ENCODE assay signal across 11 mouse cellular contexts in the genomic region with DNA sequence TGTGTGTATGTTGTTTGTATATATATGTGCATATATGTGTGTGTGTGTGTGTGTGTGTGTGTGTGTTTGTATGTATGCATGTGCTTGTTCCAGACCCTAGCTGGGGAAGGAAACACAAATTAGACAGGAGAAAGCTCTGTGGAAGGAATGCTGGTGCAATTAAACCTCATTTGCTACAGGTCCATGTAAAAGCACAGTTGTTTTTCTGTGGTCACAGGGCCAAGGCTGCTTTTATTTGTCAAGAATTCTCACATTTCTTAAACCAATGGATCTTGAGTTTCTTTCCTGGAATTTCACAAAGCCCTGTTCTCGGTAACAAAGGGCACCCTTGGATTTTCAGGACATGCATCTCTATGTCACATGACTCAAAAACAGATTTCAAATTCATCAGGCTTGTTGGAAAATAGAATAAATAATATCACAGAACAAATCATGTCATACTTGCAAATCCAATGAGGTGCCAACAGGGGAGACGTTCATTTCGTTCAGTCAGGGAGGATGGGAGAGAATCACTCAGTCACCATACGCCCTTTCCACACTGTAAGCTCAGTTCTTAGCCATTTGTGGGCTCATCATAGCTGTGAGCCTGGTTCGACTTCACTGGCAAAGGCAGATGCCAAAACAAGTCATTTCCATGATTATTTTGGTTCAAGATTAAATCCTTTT.
DNase-seq lines count a peak whose midpoint lies in the region; ATAC-seq and TF ChIP-seq lines count a peak whose summit lies in the region.
"Had no signal": no experiment of that assay in that cellular context is flagged by ENCODE, and none has a peak within 500 bp of the region (broad histone marks: within the 10 kb centered on the region; RNA-seq: fewer than 3 reads in every experiment).

No protein-coding gene starts in this region.

- no peak overlapping the region for H3K4me3 ChIP-seq in embryonic facial prominence, embryonic 10.5 days
- no peak overlapping the region for H3K4me3 ChIP-seq in embryonic facial prominence, embryonic 14.5 days (ENCODE audit: low read depth, low read length)
- H3K4me3 ChIP-seq in hindbrain, embryonic 11.5 days (ENCODE audit: low read depth, low read length), result no peak overlapping the region
- H3K4me3 ChIP-seq in midbrain, embryonic 11.5 days (ENCODE audit: low read depth, low read length), result no peak overlapping the region
- no peak overlapping the region for H3K4me3 ChIP-seq in kidney, adult 2 months (ENCODE audit: insufficient read depth, low read depth, low read length)
- H3K4me3 ChIP-seq: heart, embryonic 12.5 days had no signal

- no peaks in the 10 kb centered on the region for H3K36me3 ChIP-seq in embryonic facial prominence, embryonic 10.5 days (replicated peaks)
- H3K36me3 ChIP-seq in embryonic facial prominence, embryonic 14.5 days (ENCODE audit: control insufficient read depth, insufficient read depth, low read length), result no peaks in the 10 kb centered on the region
- H3K36me3 ChIP-seq in hindbrain, embryonic 11.5 days (ENCODE audit: control insufficient read depth, insufficient read depth, low read length), result no peaks in the 10 kb centered on the region
- H3K36me3 ChIP-seq in midbrain, embryonic 11.5 days (ENCODE audit: control insufficient read depth, insufficient read depth, low read length), result no peaks in the 10 kb centered on the region
- H3K36me3 ChIP-seq in kidney, adult 2 months (ENCODE audit: control insufficient read depth, insufficient read depth, low read length), result no peaks in the 10 kb centered on the region
- H3K36me3 ChIP-seq: heart, embryonic 12.5 days had no signal

- no peak for ATAC-seq in embryonic facial prominence, embryonic 14.5 days (ENCODE audit: low read depth)
- no peak for ATAC-seq in hindbrain, embryonic 11.5 days (ENCODE audit: low FRiP score)
- no peak for ATAC-seq in midbrain, embryonic 11.5 days (ENCODE audit: low FRiP score)

- WGBS in embryonic facial prominence, embryonic 10.5 days, result 57% methylated on average over 5 of the region's 5 CpGs
- WGBS in embryonic facial prominence, embryonic 14.5 days, result 29% methylated on average over 5 of the region's 5 CpGs
- WGBS in hindbrain, embryonic 11.5 days, result 33% methylated on average over 5 of the region's 5 CpGs
- WGBS in midbrain, embryonic 11.5 days, result 41% methylated on average over 5 of the region's 5 CpGs
- 71% methylated on average over 5 of the region's 5 CpGs for WGBS in kidney, adult 2 months

- no peak overlapping the region for H3K4me2 ChIP-seq in embryonic facial prominence, embryonic 14.5 days (ENCODE audit: low read depth, low read length)
- no peak overlapping the region for H3K4me2 ChIP-seq in hindbrain, embryonic 11.5 days (replicated peaks; ENCODE audit: low read depth, low read length)
- no peak overlapping the region for H3K4me2 ChIP-seq in midbrain, embryonic 11.5 days
- H3K4me2 ChIP-seq: heart, embryonic 12.5 days had no signal

- no peaks in the 10 kb centered on the region for H3K27me3 ChIP-seq in embryonic facial prominence, embryonic 10.5 days (replicated peaks; ENCODE audit: low read depth, poor library complexity, severe bottlenecking)
- no peaks in the 10 kb centered on the region for H3K27me3 ChIP-seq in embryonic facial prominence, embryonic 14.5 days (replicated peaks; ENCODE audit: control insufficient read depth, insufficient read depth, low read length)
- no peaks in the 10 kb centered on the region for H3K27me3 ChIP-seq in hindbrain, embryonic 11.5 days (ENCODE audit: control insufficient read depth, insufficient read depth, low read length)
- no peaks in the 10 kb centered on the region for H3K27me3 ChIP-seq in midbrain, embryonic 11.5 days (ENCODE audit: control insufficient read depth, insufficient read depth, low read length)
- H3K27me3 ChIP-seq in kidney, adult 2 months (replicated peaks; ENCODE audit: control insufficient read depth, insufficient read depth, low read length), result no peaks in the 10 kb centered on the region
- H3K27me3 ChIP-seq: heart, embryonic 12.5 days had no signal

- peaks cover 55% of the 10 kb centered on the region for H3K4me1 ChIP-seq in embryonic facial prominence, embryonic 10.5 days
- H3K4me1 ChIP-seq in embryonic facial prominence, embryonic 14.5 days (ENCODE audit: control insufficient read depth, insufficient read depth, low read length), result peaks cover 19% of the 10 kb centered on the region
- peaks cover 4% of the 10 kb centered on the region for H3K4me1 ChIP-seq in hindbrain, embryonic 11.5 days (replicated peaks; ENCODE audit: control insufficient read depth, insufficient read depth, low read length)
- H3K4me1 ChIP-seq in midbrain, embryonic 11.5 days (ENCODE audit: control insufficient read depth, insufficient read depth, low read length), result peaks cover 38% of the 10 kb centered on the region
- H3K4me1 ChIP-seq in kidney, adult 2 months (ENCODE audit: control insufficient read depth, insufficient read depth, low read length), result no peaks in the 10 kb centered on the region

- no peak for TF ChIP-seq POLR2A in kidney, adult 2 months (IDR thresholded peaks at IDR 0.05; ENCODE audit: low read depth, low read length)

- H3K9me3 ChIP-seq in embryonic facial prominence, embryonic 10.5 days, result no peaks in the 10 kb centered on the region
- 0 out of 2 replicates have a peak, but pooled peaks cover 1% of the 10 kb centered on the region for H3K9me3 ChIP-seq in embryonic facial prominence, embryonic 14.5 days (ENCODE audit: control insufficient read depth, low read length)
- H3K9me3 ChIP-seq in hindbrain, embryonic 11.5 days (ENCODE audit: control insufficient read depth, low read length), result no peaks in the 10 kb centered on the region
- no peaks in the 10 kb centered on the region for H3K9me3 ChIP-seq in midbrain, embryonic 11.5 days (ENCODE audit: control insufficient read depth, low read length)
- H3K9me3 ChIP-seq: heart, embryonic 12.5 days had no signal

- TF ChIP-seq CTCF in kidney, adult 2 months (conservative IDR thresholded peaks at IDR 0.05; ENCODE audit: insufficient read depth, insufficient read length, low read depth, low read length), result no peak

- peak overlapping the region; percentile 83 for H3K27ac ChIP-seq in embryonic facial prominence, embryonic 10.5 days (replicated peaks)
- H3K27ac ChIP-seq in embryonic facial prominence, embryonic 14.5 days (replicated peaks; ENCODE audit: low read depth, low read length), result peak overlapping the region; percentile 71
- H3K27ac ChIP-seq in hindbrain, embryonic 11.5 days (ENCODE audit: low read depth, low read length), result peak overlapping the region; percentile 94
- H3K27ac ChIP-seq in midbrain, embryonic 11.5 days (ENCODE audit: low read depth, low read length), result peak overlapping the region; percentile 96
- no peak overlapping the region for H3K27ac ChIP-seq in kidney, adult 2 months (ENCODE audit: insufficient read depth, low read depth, low read length)
- H3K27ac ChIP-seq: stomach, postnatal 0 days had no signal

- peak; percentile 20 for DNase-seq in embryonic facial prominence, embryonic 10.5 days (ENCODE audit: low spot score)
- peak; percentile 26 for DNase-seq in embryonic facial prominence, embryonic 14.5 days (ENCODE audit: low spot score)
- peak; percentile 38 for DNase-seq in hindbrain, embryonic 11.5 days (ENCODE audit: low spot score)
- peak; percentile 92 for DNase-seq in midbrain, embryonic 11.5 days (ENCODE audit: low spot score, missing footprints)
- DNase-seq in thymus, adult 18-20 months, result no peak
- DNase-seq in kidney, adult 2 months, result no peak
- no peak for DNase-seq in gastrocnemius, adult 18-20 months (ENCODE audit: low spot score)
- no peak for DNase-seq in adrenal gland, adult (ENCODE audit: inconsistent age in 2 of 2, low spot score in 1 of 2)
- DNase-seq: cerebellum, adult 9-10 months had no signal

- H3K9ac ChIP-seq in embryonic facial prominence, embryonic 14.5 days (ENCODE audit: low read depth, low read length), result no peak overlapping the region
- H3K9ac ChIP-seq in hindbrain, embryonic 11.5 days (ENCODE audit: low read depth, low read length), result peak overlapping the region; percentile 15; the same call in 1 of the 2 replicates
- H3K9ac ChIP-seq in midbrain, embryonic 11.5 days (ENCODE audit: low read length), result peak overlapping the region; percentile 32; the same call in 1 of the 2 replicates
- H3K9ac ChIP-seq: heart, embryonic 12.5 days had no signal

Comparison
In these comparisons a context has a peak if more than half of its experiments do, and no peak if none do; other contexts are left out.
1. DNase-seq: peak in embryonic facial prominence, embryonic 10.5 days (single experiment), embryonic facial prominence, embryonic 14.5 days (single experiment), hindbrain, embryonic 11.5 days (single experiment) and midbrain, embryonic 11.5 days (single experiment); none in thymus, adult 18-20 months (0 of 2), kidney, adult 2 months (single experiment), gastrocnemius, adult 18-20 months (single experiment) and adrenal gland, adult (0 of 2).